8 mouse cellular contexts compared by ENCODE assay signal in the genomic region with DNA sequence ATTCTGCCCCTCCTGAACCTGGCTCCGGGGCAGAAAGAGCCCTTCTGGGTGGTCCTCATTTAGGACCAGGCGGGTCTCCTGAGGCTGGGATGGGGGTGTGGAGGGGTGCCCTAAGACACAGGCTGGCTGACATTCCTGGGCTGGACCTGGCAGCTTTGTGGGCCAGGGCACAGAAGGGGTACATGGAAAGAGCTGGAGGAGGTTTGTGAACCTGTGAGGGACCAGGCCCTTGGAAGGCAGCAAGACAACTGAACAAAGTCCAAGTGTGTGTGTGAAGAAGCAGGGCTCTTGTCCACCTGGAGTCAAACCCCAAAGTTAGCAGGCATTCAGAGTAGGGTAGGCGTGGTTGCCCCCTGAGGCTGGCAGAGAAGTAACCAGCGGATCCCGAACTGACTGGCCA. TPM values are rescaled to one million over a fixed set of nuclear protein-coding genes. Genes with fewer than 3 reads are reported as not detected.
DNase-seq lines count a peak whose midpoint lies in the region; ATAC-seq lines count a peak whose summit lies in the region.

No protein-coding gene starts in this region.

- H3K36me3 ChIP-seq in heart, embryonic 12.5 days = no peaks in the 10 kb centered on the region
- H3K36me3 ChIP-seq in hindbrain, embryonic 10.5 days = no peaks in the 10 kb centered on the region
- H3K36me3 ChIP-seq in midbrain, embryonic 12.5 days = no peaks in the 10 kb centered on the region

- 55% methylated on average over 5 of the region's 5 CpGs for WGBS in heart, embryonic 12.5 days
- 33% methylated on average over 5 of the region's 5 CpGs for WGBS in hindbrain, embryonic 10.5 days
- WGBS in midbrain, embryonic 12.5 days = 29% methylated on average over 5 of the region's 5 CpGs

- H3K9ac ChIP-seq in heart, embryonic 12.5 days = peak overlapping the region; percentile 80
- peak overlapping the region; percentile 84 for H3K9ac ChIP-seq in midbrain, embryonic 12.5 days (replicated peaks)

- H3K4me1 ChIP-seq in heart, embryonic 12.5 days (replicated peaks) = no peaks in the 10 kb centered on the region
- H3K4me1 ChIP-seq in brown adipose tissue, adult 24 weeks (ENCODE audit: control insufficient read depth, insufficient read depth, insufficient read length, low read length) = no peaks in the 10 kb centered on the region; the same call in 1 of the 2 replicates
- H3K4me1 ChIP-seq in hindbrain, embryonic 10.5 days (replicated peaks) = peaks cover 29% of the 10 kb centered on the region
- peaks cover 11% of the 10 kb centered on the region; the same call in 1 of the 2 replicates for H3K4me1 ChIP-seq in midbrain, embryonic 12.5 days

- H3K27ac ChIP-seq in heart, embryonic 12.5 days (ENCODE audit: poor library complexity, severe bottlenecking) = peak overlapping the region; percentile 83
- no peak overlapping the region for H3K27ac ChIP-seq in brown adipose tissue, adult 24 weeks (replicated peaks; ENCODE audit: low read depth, low read length)
- H3K27ac ChIP-seq in hindbrain, embryonic 10.5 days = peak overlapping the region; percentile 96
- H3K27ac ChIP-seq in midbrain, embryonic 12.5 days (replicated peaks) = peak overlapping the region; percentile 91

- H3K27me3 ChIP-seq in heart, embryonic 12.5 days (replicated peaks) = peaks cover 34% of the 10 kb centered on the region
- peaks cover 37% of the 10 kb centered on the region for H3K27me3 ChIP-seq in hindbrain, embryonic 10.5 days (ENCODE audit: insufficient read depth, poor library complexity, severe bottlenecking)
- peaks cover 33% of the 10 kb centered on the region for H3K27me3 ChIP-seq in midbrain, embryonic 12.5 days

- no peaks in the 10 kb centered on the region for H3K9me3 ChIP-seq in heart, embryonic 12.5 days (replicated peaks)
- no peaks in the 10 kb centered on the region for H3K9me3 ChIP-seq in hindbrain, embryonic 10.5 days
- no peaks in the 10 kb centered on the region for H3K9me3 ChIP-seq in midbrain, embryonic 12.5 days

- H3K4me3 ChIP-seq in heart, embryonic 12.5 days = peak overlapping the region; percentile 71
- peak overlapping the region; percentile 20; the same call in 1 of the 2 replicates for H3K4me3 ChIP-seq in brown adipose tissue, adult 24 weeks (ENCODE audit: insufficient read depth, low read depth, low read length)
- H3K4me3 ChIP-seq in hindbrain, embryonic 10.5 days = peak overlapping the region; percentile 79
- H3K4me3 ChIP-seq in midbrain, embryonic 12.5 days = peak overlapping the region; percentile 60

- DNase-seq in heart, adult 9 months (ENCODE audit: low spot score in 2 of 2) = no peak
- DNase-seq in hindbrain, embryonic 10.5 days (ENCODE audit: low spot score) = no peak
- no peak for DNase-seq in thymus, postnatal 14 days
- DNase-seq in adipocyte (ENCODE audit: low spot score) = no peak
- no peak for DNase-seq in thymus, adult 18-20 months

- peak overlapping the region; percentile 97 for H3K4me2 ChIP-seq in heart, embryonic 12.5 days
- peak overlapping the region; percentile 91 for H3K4me2 ChIP-seq in midbrain, embryonic 12.5 days (replicated peaks)

- ATAC-seq in heart, embryonic 12.5 days (ENCODE audit: insufficient number of reproducible peaks, low FRiP score) = 0 out of 2 replicates have a peak, but pooled peaks have one; percentile 3
- no peak for ATAC-seq in midbrain, embryonic 12.5 days (ENCODE audit: low FRiP score, low read depth)

RNA-seq across cellular contexts. Expression of a gene that starts 1.3 kb away (rescaled TPM):
- polyA plus RNA-seq in heart, embryonic 12.5 days (2016; fragmentation: Nextera tagmentation; extraction: Ambion mirVana) = 14.9 and 17.0 TPM in 2 replicates
- polyA plus RNA-seq in brown adipose tissue, adult 24 weeks (2012; ENCODE audit: insufficient read depth, insufficient read length, missing spikeins) = 2.9 and 7.2 TPM in 2 replicates
- polyA plus RNA-seq in hindbrain, embryonic 10.5 days (2016; fragmentation: Nextera tagmentation; extraction: Ambion mirVana) = 33.7 and 37.0 TPM in 2 replicates
- 40.8 and 47.4 TPM in 2 replicates for polyA plus RNA-seq in midbrain, embryonic 12.5 days (2016; fragmentation: Nextera tagmentation; extraction: Ambion mirVana)

RNA-seq across cellular contexts. Expression of a gene that starts 16.6 kb away (rescaled TPM):
- polyA plus RNA-seq in heart, embryonic 12.5 days (2016; fragmentation: Nextera tagmentation; extraction: Ambion mirVana) = not detected in 2 replicates
- polyA plus RNA-seq in brown adipose tissue, adult 24 weeks (2012; ENCODE audit: insufficient read depth, insufficient read length, missing spikeins) = not detected in 2 replicates
- polyA plus RNA-seq in hindbrain, embryonic 10.5 days (2016; fragmentation: Nextera tagmentation; extraction: Ambion mirVana) = not detected in 2 replicates
- not detected in 2 replicates for polyA plus RNA-seq in midbrain, embryonic 12.5 days (2016; fragmentation: Nextera tagmentation; extraction: Ambion mirVana)

Comparison
In these comparisons a context has a peak if more than half of its experiments do, and no peak if none do; other contexts are left out.
1. H3K4me3 ChIP-seq: peak in every context shown above with its lines; median percentile 79 in hindbrain, embryonic 10.5 days; 71 in heart, embryonic 12.5 days; 60 in midbrain, embryonic 12.5 days; 20 in brown adipose tissue, adult 24 weeks.